Mouse (Mus musculus) midbrain, embryonic 10.5 days (tissue): ENCODE measurements around the gene Ubl5. TPM values are rescaled to one million over a fixed set of nuclear protein-coding genes. Genes with fewer than 3 reads are reported as not detected.
"Not testable (repeated sequence)": the region's sequence is repeated elsewhere in the genome, so short reads cannot be mapped to it uniquely, and the experiment has no call there.

Source experiments
- DNase-seq: peaks from one replicate; pipeline ENCODE4 v3.0.0-alpha.2; 2017; ENCODE audit warnings: low spot score
- H3K27ac ChIP-seq: fragments of 300-500 bp; sonication (generic); replicated peaks from 2 replicates; pipeline ENCODE4 v1.5.1; 2016; ENCODE audit warnings: mild to moderate bottlenecking
- H3K27me3 ChIP-seq: fragments of 300-500 bp; sonication (generic); 2 replicates; pipeline ENCODE4 v1.6.1; 2016; ENCODE audit warnings: low read depth, mild to moderate bottlenecking; ENCODE audit not compliant: poor library complexity, severe bottlenecking
- H3K36me3 ChIP-seq: fragments of 300-500 bp; sonication (generic); 2 replicates; pipeline ENCODE4 v1.6.1; 2016; ENCODE audit warnings: mild to moderate bottlenecking, moderate library complexity
- H3K4me1 ChIP-seq: fragments of 300-500 bp; sonication (generic); 2 replicates; pipeline ENCODE4 v1.6.1; 2016
- H3K4me3 ChIP-seq: fragments of 300-500 bp; sonication (generic); 2 replicates; pipeline ENCODE4 v1.5.1; 2016; ENCODE audit warnings: mild to moderate bottlenecking, moderate library complexity
- H3K9me3 ChIP-seq: fragments of 300-500 bp; sonication (generic); replicated peaks from 2 replicates; pipeline ENCODE4 v1.6.1; 2016; ENCODE audit warnings: mild to moderate bottlenecking
- WGBS: fragments of 180-500 bp; shearing (Covaris S2); methylation state at CpG from one replicate; pipeline ENCODE4 v1.1.7; 2016; 5-methylcytosine and 5-hydroxymethylcytosine counted together
- polyA plus RNA-seq: library from polyadenylated mRNA; unstranded; fragments of >200 nt; fragmentation: Nextera tagmentation; extraction: Ambion mirVana; gene quantifications from 2 replicates; pipeline ENCODE4 v1.2.1, GENCODE M21; 2016

The Ubl5 gene
- 381 and 400 TPM in 2 replicates for polyA plus RNA-seq

- Histone ChIP-seq H3K4me3 (peak within 1 kb of the TSS; percentile 85), H3K27ac (peak within 1 kb of the TSS; percentile 93), H3K27me3 (no peaks in the 10 kb centered on the region), H3K36me3 (peaks cover 34% of the 10 kb centered on the region), H3K9me3 (no peaks in the 10 kb centered on the region), H3K4me1 (peaks cover 36% of the 10 kb centered on the region)
- peak; percentile 94 for DNase-seq
- under 1% methylated on average over 51 of the region's 51 CpGs for WGBS
Measured at GRCm38 (mm10) chr9:20642101-20642895, at the start of gene Ubl5. Gene Ubl5 (plus strand): TSS chr9:20642878.

- no peaks in the 10 kb centered on the region for H3K9me3 ChIP-seq
- H3K4me3 ChIP-seq, result no peak overlapping the region
- H3K36me3 ChIP-seq, result peaks cover 13% of the 10 kb centered on the region
- no peak overlapping the region for H3K27ac ChIP-seq
- no peaks in the 10 kb centered on the region for H3K27me3 ChIP-seq
- DNase-seq, result no peak
- peaks cover 1% of the 10 kb centered on the region for H3K4me1 ChIP-seq
- WGBS, result 76% methylated on average over 6 of the region's 6 CpGs
Measured at GRCm38 (mm10) chr9:20601270-20601669, 41.4 kb upstream of the Ubl5 start.

GRCm38 (mm10) chr9:20606269-20606668 is 36.4 kb upstream of the Ubl5 start:
- Histone ChIP-seq H3K36me3 (peaks cover 16% of the 10 kb centered on the region), H3K27ac (peak overlapping the region; percentile 98; the same call in 1 of the 2 replicates), H3K4me1 (peaks cover 13% of the 10 kb centered on the region), H3K4me3 (peak overlapping the region; percentile 81), H3K27me3 (no peaks in the 10 kb centered on the region), H3K9me3 (no peaks in the 10 kb centered on the region; the same call in 1 of the 2 replicates)
- DNase-seq, result no peak
- 89% methylated on average over 1 of the region's 1 CpGs for WGBS

DNA sequence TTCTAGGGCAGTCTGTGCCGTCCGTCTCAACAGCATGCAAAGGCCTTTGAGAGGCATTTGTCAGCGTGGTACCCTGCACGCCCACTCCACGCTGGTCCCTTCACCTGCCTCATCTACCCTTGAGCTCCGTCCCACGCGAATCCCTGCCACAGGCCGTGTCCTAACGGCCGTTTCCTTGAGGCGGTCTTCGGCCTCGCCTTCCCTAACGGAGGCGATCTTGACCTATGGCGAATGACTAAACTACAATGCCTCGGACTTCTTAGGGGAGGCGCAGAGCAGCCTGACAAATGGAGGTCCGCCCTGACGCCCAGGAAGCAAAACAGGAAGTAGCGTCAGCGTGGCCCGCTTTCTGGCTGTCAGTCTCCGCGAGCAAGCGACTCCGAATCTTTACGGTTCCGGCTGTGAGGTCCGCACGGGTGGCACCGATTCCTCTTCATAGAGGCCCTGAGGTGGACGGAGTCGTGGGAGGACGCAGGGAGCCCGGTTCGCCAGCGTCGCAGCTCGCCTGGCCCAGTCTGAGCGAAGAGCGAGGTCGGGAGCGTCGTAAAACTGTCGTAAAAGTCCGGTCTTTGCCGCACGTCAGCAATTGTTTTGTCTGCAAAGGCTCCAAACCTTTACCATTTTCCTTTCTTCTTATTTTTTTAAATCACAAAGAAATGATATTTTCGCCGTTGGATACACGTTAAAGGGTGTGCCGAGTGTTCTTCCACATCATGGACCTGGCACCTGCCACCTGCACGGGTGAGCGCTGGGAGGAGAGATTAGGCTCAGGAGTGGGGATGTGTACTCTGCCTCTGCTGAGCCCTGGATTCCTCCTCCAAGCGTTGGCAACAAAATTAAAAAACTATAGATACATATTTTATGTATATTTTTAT is 35.3 kb upstream of the Ubl5 start:
- peak overlapping the region; percentile 81 for H3K4me3 ChIP-seq
- H3K27ac ChIP-seq, result peak overlapping the region; percentile 98
- WGBS, result under 1% methylated on average over 57 of the region's 57 CpGs
- peaks cover 16% of the 10 kb centered on the region for H3K36me3 ChIP-seq
- peaks cover 13% of the 10 kb centered on the region for H3K4me1 ChIP-seq
- no peaks in the 10 kb centered on the region; the same call in 1 of the 2 replicates for H3K9me3 ChIP-seq
- peak; percentile 93 for DNase-seq
- no peaks in the 10 kb centered on the region for H3K27me3 ChIP-seq

DNA sequence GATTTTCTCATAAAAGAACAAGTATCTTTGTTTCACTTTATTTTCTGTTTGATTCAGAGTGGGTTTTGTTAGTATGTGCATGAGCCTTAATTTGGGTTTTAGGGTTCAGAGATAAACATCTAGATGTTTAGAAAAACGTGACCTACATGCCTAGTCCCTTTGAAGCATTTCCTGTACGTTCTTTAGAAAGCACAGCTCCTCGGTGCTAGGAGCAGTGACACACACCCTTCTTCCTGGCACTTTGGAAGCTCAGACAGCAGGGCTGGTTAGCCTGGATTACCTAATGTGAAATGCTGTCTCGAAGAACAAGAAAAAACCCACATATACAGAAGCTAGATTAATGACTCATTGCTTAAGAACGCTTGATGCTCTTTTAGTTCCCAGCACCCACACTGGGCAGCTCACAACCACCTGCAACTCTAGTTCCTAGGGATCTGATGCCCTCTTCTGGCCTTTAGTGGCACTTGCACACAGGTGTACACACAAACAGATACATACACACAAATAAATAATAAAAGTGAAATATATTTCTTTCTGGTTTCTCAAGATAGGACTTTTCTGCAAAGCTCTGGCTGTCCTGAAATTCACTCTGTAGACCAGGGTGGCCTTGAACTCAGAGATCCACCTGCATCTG is 32.7 kb upstream of the Ubl5 start:
- no peak for DNase-seq
- whole genome bisulfite sequencing, result 88% methylated on average over 5 of the region's 5 CpGs
- no peak overlapping the region for H3K4me3 ChIP-seq

DNA sequence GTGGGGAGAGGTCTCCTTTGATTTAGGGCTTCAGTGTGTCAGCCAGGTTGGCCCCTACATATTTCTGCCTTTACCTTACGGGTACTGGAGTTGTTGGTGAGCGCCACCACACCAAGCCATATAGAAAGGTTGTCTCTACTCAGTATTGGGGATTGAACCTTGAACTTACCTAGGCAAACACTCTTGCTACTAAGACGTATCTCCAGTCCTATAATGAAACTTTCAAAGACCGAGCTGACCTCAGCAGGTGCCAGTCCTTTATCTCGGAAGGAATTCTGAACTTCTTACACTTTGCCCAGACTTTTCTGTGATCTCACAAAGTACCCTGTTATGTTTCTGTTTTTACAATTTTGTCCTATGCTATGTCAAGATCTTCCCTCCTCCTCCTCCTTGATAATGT is 30.7 kb upstream of the Ubl5 start:
- no peak overlapping the region for H3K27ac ChIP-seq
- peaks cover 16% of the 10 kb centered on the region for H3K36me3 ChIP-seq
- H3K27me3 ChIP-seq, result no peaks in the 10 kb centered on the region
- no peak for DNase-seq
- no peaks in the 10 kb centered on the region; the same call in 1 of the 2 replicates for H3K9me3 ChIP-seq
- 80% methylated on average over 5 of the region's 5 CpGs for WGBS
- no peak overlapping the region for H3K4me3 ChIP-seq
- peaks cover 5% of the 10 kb centered on the region; the same call in 1 of the 2 replicates for H3K4me1 ChIP-seq

More for the DNA sequence above, 32.7 kb upstream of the Ubl5 start:
- H3K27me3 ChIP-seq, result no peaks in the 10 kb centered on the region
- H3K4me1 ChIP-seq, result peaks cover 13% of the 10 kb centered on the region
- no peak overlapping the region for H3K27ac ChIP-seq
- peaks cover 16% of the 10 kb centered on the region for H3K36me3 ChIP-seq
- no peaks in the 10 kb centered on the region; the same call in 1 of the 2 replicates for H3K9me3 ChIP-seq

- Histone ChIP-seq H3K4me3 (no peak overlapping the region), H3K36me3 (no peaks in the 10 kb centered on the region), H3K4me1 (no peaks in the 10 kb centered on the region), H3K27ac (no peak overlapping the region), H3K27me3 (no peaks in the 10 kb centered on the region), H3K9me3 (no peaks in the 10 kb centered on the region)
- WGBS, result 94% methylated on average over 2 of the region's 2 CpGs
- no peak for DNase-seq
Measured at GRCm38 (mm10) chr9:20616685-20617084, 26.0 kb upstream of the Ubl5 start.

GRCm38 (mm10) chr9:20631332-20631731 is 11.3 kb upstream of the Ubl5 start:
- H3K4me3 ChIP-seq, result no peak overlapping the region
- H3K4me1 ChIP-seq, result no peaks in the 10 kb centered on the region
- H3K27ac ChIP-seq, result no peak overlapping the region
- H3K27me3 ChIP-seq, result no peaks in the 10 kb centered on the region
- H3K36me3 ChIP-seq, result 0 out of 2 replicates have a peak, but pooled peaks cover 7% of the 10 kb centered on the region
- no peak for DNase-seq
- 95% methylated on average over 2 of the region's 2 CpGs for WGBS
- H3K9me3 ChIP-seq, result no peaks in the 10 kb centered on the region

GRCm38 (mm10) chr9:20635676-20636075 is 7.0 kb upstream of the Ubl5 start:
- H3K4me1 ChIP-seq, DNase-seq, H3K9me3 ChIP-seq, H3K27me3 ChIP-seq, H3K4me3 ChIP-seq, H3K27ac ChIP-seq: not testable (repeated sequence)
- peaks cover 34% of the 10 kb centered on the region for H3K36me3 ChIP-seq
- WGBS, result 90% methylated on average over 8 of the region's 8 CpGs

GRCm38 (mm10) chr9:20636256-20636655 is 6.4 kb upstream of the Ubl5 start:
- no peak for DNase-seq
- 79% methylated on average over 3 of the region's 3 CpGs for WGBS

DNA sequence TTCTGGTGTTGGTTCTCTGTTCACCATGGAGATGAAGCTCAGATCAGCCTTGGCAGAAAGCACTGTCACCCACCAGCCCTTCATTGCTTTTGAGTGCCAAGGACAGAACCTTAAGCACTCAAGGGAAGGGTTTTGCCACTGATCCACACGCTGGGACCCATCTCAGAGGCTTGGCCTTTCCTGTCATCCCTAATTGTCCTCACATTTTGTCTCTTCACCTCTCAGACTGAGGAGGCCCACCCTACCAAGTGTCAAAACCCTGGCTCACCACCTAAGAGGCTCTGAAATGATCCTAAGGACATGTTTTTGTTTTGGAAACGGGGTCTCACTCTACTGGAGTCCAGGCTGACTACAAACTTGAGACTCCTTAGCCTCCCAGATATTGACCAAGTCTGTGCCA is 5.9 kb upstream of the Ubl5 start:
- Histone ChIP-seq H3K36me3 (peaks cover 34% of the 10 kb centered on the region), H3K4me3 (no peak overlapping the region), H3K9me3 (no peaks in the 10 kb centered on the region), H3K27me3 (no peaks in the 10 kb centered on the region), H3K4me1 (peaks cover 12% of the 10 kb centered on the region), H3K27ac (no peak overlapping the region)
- 88% methylated on average over 2 of the region's 2 CpGs for WGBS
- no peak for DNase-seq

More at GRCm38 (mm10) chr9:20636256-20636655, 6.4 kb upstream of the Ubl5 start:
- no peaks in the 10 kb centered on the region for H3K9me3 ChIP-seq
- peaks cover 6% of the 10 kb centered on the region for H3K4me1 ChIP-seq
- no peak overlapping the region for H3K27ac ChIP-seq
- H3K36me3 ChIP-seq, result peaks cover 34% of the 10 kb centered on the region
- no peaks in the 10 kb centered on the region for H3K27me3 ChIP-seq
- H3K4me3 ChIP-seq, result no peak overlapping the region

DNA sequence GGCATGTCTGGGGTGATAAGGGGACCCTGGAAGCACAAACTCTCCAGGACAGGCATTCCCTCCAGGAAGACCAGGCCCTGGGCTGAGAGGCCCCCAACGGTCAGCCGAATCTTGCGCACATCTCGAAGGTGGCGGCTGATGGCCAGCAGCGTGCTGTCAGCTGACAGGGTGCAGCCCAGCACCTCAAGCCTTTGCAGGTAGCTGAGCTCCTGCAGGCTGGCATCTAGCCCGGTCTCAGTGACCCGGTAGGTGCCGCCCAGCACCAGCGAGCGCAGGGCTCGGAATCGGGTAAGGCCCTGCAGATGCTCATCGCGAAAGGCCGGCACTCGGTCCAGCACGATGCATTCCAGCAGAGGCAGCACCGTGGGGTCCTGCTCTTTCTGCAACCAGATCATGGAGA is 4.1 kb upstream of the Ubl5 start:
- H3K4me3 ChIP-seq, result no peak overlapping the region
- H3K36me3 ChIP-seq, result peaks cover 34% of the 10 kb centered on the region
- DNase-seq, result no peak
- H3K27ac ChIP-seq, result no peak overlapping the region
- no peaks in the 10 kb centered on the region for H3K9me3 ChIP-seq
- 94% methylated on average over 19 of the region's 19 CpGs for WGBS
- H3K4me1 ChIP-seq, result peaks cover 18% of the 10 kb centered on the region
- H3K27me3 ChIP-seq, result no peaks in the 10 kb centered on the region
